Comparison of ENCODE assay signal across 9 mouse cellular contexts in the genomic region with DNA sequence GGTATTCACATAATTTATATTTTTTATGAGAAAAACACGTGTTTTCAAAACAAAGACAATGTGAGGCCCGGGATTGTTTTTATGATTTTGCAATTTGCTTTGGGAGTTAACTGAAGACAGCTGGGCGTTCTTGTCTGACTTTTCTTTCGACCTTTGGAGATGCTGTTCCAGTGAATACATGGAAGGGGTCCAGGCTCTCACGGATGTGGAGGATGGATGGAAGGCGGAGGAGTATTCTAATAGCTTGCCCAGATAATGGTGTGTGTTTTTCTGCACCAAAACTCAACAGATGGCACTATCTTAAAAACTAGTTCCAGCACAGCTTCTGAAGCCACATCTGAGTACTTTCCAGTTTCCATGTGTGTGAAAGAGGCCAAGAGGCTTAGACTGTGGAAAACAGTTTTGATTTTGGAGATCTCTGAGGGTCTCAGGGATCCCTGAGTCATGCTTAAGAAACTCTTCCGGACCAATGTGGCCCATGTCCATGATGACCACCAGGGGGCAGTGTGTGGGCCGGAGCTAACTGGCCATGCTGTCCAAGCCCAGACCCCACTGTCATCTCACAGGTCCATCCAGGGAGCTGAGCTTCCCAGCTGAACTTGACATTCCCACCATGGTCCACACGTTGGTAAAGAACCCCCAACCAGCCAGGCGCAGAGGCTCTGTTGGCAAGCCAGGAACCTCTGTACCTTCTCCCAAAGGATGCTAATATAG. TPM values are rescaled to one million over a fixed set of nuclear protein-coding genes. Genes with fewer than 3 reads are reported as not detected.
DNase-seq lines count a peak whose midpoint lies in the region; ATAC-seq lines count a peak whose summit lies in the region.
"Had no signal": no experiment of that assay in that cellular context is flagged by ENCODE, and none has a peak within 500 bp of the region (broad histone marks: within the 10 kb centered on the region; RNA-seq: fewer than 3 reads in every experiment).

No protein-coding gene starts in this region.

- no peak overlapping the region for H3K4me2 ChIP-seq in hindbrain, embryonic 14.5 days (replicated peaks)
- H3K4me2 ChIP-seq in hindbrain, embryonic 12.5 days (replicated peaks) = no peak overlapping the region
- no peak overlapping the region for H3K4me2 ChIP-seq in heart, embryonic 12.5 days
- H3K4me2 ChIP-seq: lung, embryonic 15.5 days had no signal

- no peak for ATAC-seq in hindbrain, embryonic 14.5 days (ENCODE audit: low FRiP score)
- no peak for ATAC-seq in hindbrain, embryonic 12.5 days (ENCODE audit: low FRiP score)
- ATAC-seq in common myeloid progenitor, adult 5-6 weeks (replicated peaks; ENCODE audit: low read depth, poor library complexity, severe bottlenecking) = peak; percentile 69
- ATAC-seq in heart, embryonic 12.5 days (ENCODE audit: insufficient number of reproducible peaks, low FRiP score) = peak; percentile 47; the same call in 1 of the 2 replicates

- no peak overlapping the region for H3K4me3 ChIP-seq in hindbrain, embryonic 14.5 days (replicated peaks; ENCODE audit: low read length)
- no peak overlapping the region for H3K4me3 ChIP-seq in hindbrain, embryonic 12.5 days
- no peak overlapping the region for H3K4me3 ChIP-seq in heart, embryonic 12.5 days
- H3K4me3 ChIP-seq: lung, embryonic 15.5 days had no signal

- H3K9ac ChIP-seq in hindbrain, embryonic 14.5 days = no peak overlapping the region
- H3K9ac ChIP-seq in hindbrain, embryonic 12.5 days = no peak overlapping the region
- H3K9ac ChIP-seq in heart, embryonic 12.5 days = no peak overlapping the region
- H3K9ac ChIP-seq: lung, embryonic 15.5 days had no signal

- H3K27ac ChIP-seq in hindbrain, embryonic 14.5 days = no peak overlapping the region
- H3K27ac ChIP-seq in hindbrain, embryonic 12.5 days = no peak overlapping the region
- H3K27ac ChIP-seq in heart, embryonic 12.5 days (ENCODE audit: poor library complexity, severe bottlenecking) = no peak overlapping the region
- H3K27ac ChIP-seq: lung, embryonic 15.5 days had no signal

- no peaks in the 10 kb centered on the region for H3K4me1 ChIP-seq in hindbrain, embryonic 14.5 days (replicated peaks; ENCODE audit: control insufficient read depth, insufficient read depth, low read length)
- peaks cover 10% of the 10 kb centered on the region; the same call in 1 of the 2 replicates for H3K4me1 ChIP-seq in hindbrain, embryonic 12.5 days
- peaks cover 30% of the 10 kb centered on the region for H3K4me1 ChIP-seq in heart, embryonic 12.5 days (replicated peaks)

- H3K27me3 ChIP-seq in hindbrain, embryonic 14.5 days (ENCODE audit: control insufficient read depth, insufficient read depth, low read length) = no peaks in the 10 kb centered on the region
- H3K27me3 ChIP-seq in hindbrain, embryonic 12.5 days = no peaks in the 10 kb centered on the region
- H3K27me3 ChIP-seq in heart, embryonic 12.5 days (replicated peaks) = peaks cover 4% of the 10 kb centered on the region; the same call in 1 of the 2 replicates
- H3K27me3 ChIP-seq: lung, embryonic 15.5 days had no signal

- 59% methylated on average over 10 of the region's 10 CpGs for WGBS in hindbrain, embryonic 14.5 days
- 55% methylated on average over 10 of the region's 10 CpGs for WGBS in hindbrain, embryonic 12.5 days
- 45% methylated on average over 10 of the region's 10 CpGs for WGBS in heart, embryonic 12.5 days

- H3K9me3 ChIP-seq in hindbrain, embryonic 14.5 days (ENCODE audit: control insufficient read depth, low read length) = no peaks in the 10 kb centered on the region
- H3K9me3 ChIP-seq in hindbrain, embryonic 12.5 days (replicated peaks) = 0 out of 2 replicates have a peak, but pooled peaks cover 2% of the 10 kb centered on the region
- H3K9me3 ChIP-seq in heart, embryonic 12.5 days (replicated peaks) = peaks cover 7% of the 10 kb centered on the region; the same call in 1 of the 2 replicates
- H3K9me3 ChIP-seq: lung, embryonic 15.5 days had no signal

- no peaks in the 10 kb centered on the region for H3K36me3 ChIP-seq in hindbrain, embryonic 14.5 days (replicated peaks; ENCODE audit: control insufficient read depth, insufficient read depth)
- no peaks in the 10 kb centered on the region for H3K36me3 ChIP-seq in hindbrain, embryonic 12.5 days
- H3K36me3 ChIP-seq in heart, embryonic 12.5 days = peaks cover 5% of the 10 kb centered on the region; the same call in 1 of the 2 replicates
- H3K36me3 ChIP-seq: lung, embryonic 15.5 days had no signal

- peak; percentile 56 for DNase-seq in hindbrain, embryonic 14.5 days (ENCODE audit: low spot score)
- peak; percentile 66 for DNase-seq in NIH3T3 (ENCODE audit: low read depth)
- peak; percentile 56 to 60 for DNase-seq in layer of hippocampus, postnatal 10 days (ENCODE audit: low spot score in 2 of 2)
- DNase-seq in ovary, adult 18-20 months (ENCODE audit: low spot score) = peak; percentile 60
- DNase-seq in thymus, postnatal 4 days = peak; percentile 70

RNA-seq across cellular contexts. Expression of a gene that starts 25.1 kb away (rescaled TPM):
- polyA plus RNA-seq in hindbrain, embryonic 14.5 days (2014; fragmentation: Nextera tagmentation; extraction: Ambion mirVana) = 2.9 and 3.3 TPM in 2 replicates
- 2.6 and 2.9 TPM in 2 replicates for polyA plus RNA-seq in hindbrain, embryonic 12.5 days (2016; fragmentation: Nextera tagmentation; extraction: Ambion mirVana)
- 1.5 and 1.9 TPM in 2 replicates for total RNA-seq in common myeloid progenitor, adult 5-6 weeks (2017)
- polyA plus RNA-seq in heart, embryonic 12.5 days (2016; fragmentation: Nextera tagmentation; extraction: Ambion mirVana) = 6.2 and 7.1 TPM in 2 replicates
- total RNA-seq in layer of hippocampus, postnatal 10 days (2021) = 1 to 10 TPM; 4.2 to 5.6 TPM

Comparison
In these comparisons a context has a peak if more than half of its experiments do, and no peak if none do; other contexts are left out.
1. ATAC-seq: peak in common myeloid progenitor, adult 5-6 weeks (single experiment) and heart, embryonic 12.5 days (single experiment); none in hindbrain, embryonic 14.5 days (single experiment) and hindbrain, embryonic 12.5 days (single experiment).
2. Peak in every context shown above with its lines, with median percentiles within 50 percentile points of each other: DNase-seq.